ENCODE assay signal across 9 mouse cellular contexts in genomic region chr13:53811862-53812261, GRCm38 (mm10).
DNase-seq lines count a peak whose midpoint lies in the region; ATAC-seq and TF ChIP-seq lines count a peak whose summit lies in the region.
"Had no signal": no experiment of that assay in that cellular context is flagged by ENCODE, and none has a peak within 500 bp of the region (broad histone marks: within the 10 kb centered on the region; RNA-seq: fewer than 3 reads in every experiment).

No protein-coding gene starts in this region.

- H3K9me3 ChIP-seq in midbrain, postnatal 0 days (ENCODE audit: low read length): no peaks in the 10 kb centered on the region
- H3K9me3 ChIP-seq: hindbrain, embryonic 15.5 days had no signal

- no peaks in the 10 kb centered on the region; the same call in 1 of the 2 replicates for H3K4me1 ChIP-seq in midbrain, postnatal 0 days (ENCODE audit: insufficient read depth, low read length)

- DNase-seq in gastrocnemius, adult 2 months: no peak
- DNase-seq in gastrocnemius, postnatal 25 days: no peak
- peak; percentile 47 to 56 for DNase-seq in right cerebral cortex, adult 2 months (ENCODE audit: low spot score in 2 of 2)
- DNase-seq in right cerebral cortex, postnatal 36 days (ENCODE audit: low spot score in 2 of 2): no peak
- peak; percentile 82 to 86 for DNase-seq in cerebellum, postnatal 10 days
- peak; percentile 60 for DNase-seq in kidney, adult 9 months
- peak; percentile 53 for DNase-seq in midbrain, postnatal 0 days (ENCODE audit: low spot score)

- H3K9ac ChIP-seq in midbrain, postnatal 0 days (replicated peaks; ENCODE audit: low read length, poor library complexity, severe bottlenecking): no peak overlapping the region
- H3K9ac ChIP-seq: hindbrain, embryonic 15.5 days had no signal

- H3K36me3 ChIP-seq in midbrain, postnatal 0 days (ENCODE audit: insufficient read depth, low read length): no peaks in the 10 kb centered on the region
- H3K36me3 ChIP-seq: hindbrain, embryonic 15.5 days had no signal

- no peak overlapping the region for H3K4me2 ChIP-seq in midbrain, postnatal 0 days (ENCODE audit: low read depth, low read length, poor library complexity, severe bottlenecking)
- H3K4me2 ChIP-seq: hindbrain, embryonic 15.5 days had no signal

- intact Hi-C loops in gastrocnemius, adult 2 months (cut with DNase I): no loop called here

- 0 out of 2 replicates have a peak, but pooled peaks cover 5% of the 10 kb centered on the region for H3K27me3 ChIP-seq in midbrain, postnatal 0 days (ENCODE audit: insufficient read depth, low read length)
- H3K27me3 ChIP-seq: hindbrain, embryonic 15.5 days had no signal

- WGBS in midbrain, postnatal 0 days: 30% methylated on average over 4 of the region's 4 CpGs

- ATAC-seq in midbrain, postnatal 0 days (ENCODE audit: low FRiP score): no peak
- no peak for ATAC-seq in megakaryocyte, adult 5-6 weeks (ENCODE audit: poor library complexity, severe bottlenecking)

- H3K4me3 ChIP-seq in gastrocnemius, adult 2 months: no peak overlapping the region
- no peak overlapping the region for H3K4me3 ChIP-seq in midbrain, postnatal 0 days (ENCODE audit: low read depth, low read length)
- H3K4me3 ChIP-seq: hindbrain, embryonic 15.5 days had no signal

- TF ChIP-seq CTCF in gastrocnemius, adult 2 months (IDR thresholded peaks at IDR 0.05): peak; percentile 55
- peak; percentile 67 for TF ChIP-seq CTCF in midbrain, postnatal 0 days (IDR thresholded peaks at IDR 0.05)

- H3K27ac ChIP-seq in gastrocnemius, adult 2 months: no peak overlapping the region
- H3K27ac ChIP-seq in midbrain, postnatal 0 days (ENCODE audit: low read depth, low read length): no peak overlapping the region
- H3K27ac ChIP-seq: hindbrain, embryonic 15.5 days had no signal

Comparison
In these comparisons a context has a peak if more than half of its experiments do, and no peak if none do; other contexts are left out.
1. DNase-seq: peak in right cerebral cortex, adult 2 months (2 of 2), cerebellum, postnatal 10 days (2 of 2), kidney, adult 9 months (single experiment) and midbrain, postnatal 0 days (single experiment); none in gastrocnemius, adult 2 months (single experiment), gastrocnemius, postnatal 25 days (single experiment) and right cerebral cortex, postnatal 36 days (0 of 2).